Mouse (Mus musculus): Measurements from ENCODE around the gene Dgke. TPM values are rescaled to one million over a fixed set of nuclear protein-coding genes. Genes with fewer than 3 reads are reported as not detected.

The Dgke gene
- polyA plus RNA-seq, 1 experiment: 3.9 TPM

- Histone ChIP-seq H3K27me3 (ENCODE audit: control insufficient read depth, insufficient read depth, low read length) (no peaks in the 10 kb centered on the region), H3K27ac (ENCODE audit: insufficient read depth, low read length) (no peak overlapping the region), H3K4me3 (ENCODE audit: extremely low read depth, insufficient read depth, insufficient read length) (no peak overlapping the region), H3K36me3 (ENCODE audit: control insufficient read depth, insufficient read depth, low read length) (peaks cover 39% of the 10 kb centered on the region), H3K4me1 (ENCODE audit: control insufficient read depth, insufficient read depth, insufficient read length) (peaks cover 22% of the 10 kb centered on the region; the same call in 1 of the 2 replicates)
- no peak for DNase-seq (ENCODE audit: low read depth in 1 of 2, low spot score in 2 of 2)
- TF ChIP-seq POLR2A (IDR thresholded peaks at IDR 0.05; ENCODE audit: low read depth, low read length): no peak
- TF ChIP-seq CTCF (IDR thresholded peaks at IDR 0.05; ENCODE audit: extremely low read depth, insufficient read depth, insufficient read length, insufficient replicate concordance): no peak
Observed at GRCm38 (mm10) chr11:89006404-89006803, 60.2 kb downstream of the Dgke start.

- WGBS: 90% methylated on average over 5 of the region's 5 CpGs
- Histone ChIP-seq H3K4me1 (ENCODE audit: control insufficient read depth, insufficient read depth, insufficient read length) (peaks cover 26% of the 10 kb centered on the region; the same call in 1 of the 2 replicates), H3K27me3 (ENCODE audit: control insufficient read depth, insufficient read depth, low read length) (no peaks in the 10 kb centered on the region), H3K27ac (ENCODE audit: insufficient read depth, low read length) (no peak overlapping the region), H3K4me3 (ENCODE audit: extremely low read depth, insufficient read depth, insufficient read length) (no peak overlapping the region), H3K36me3 (ENCODE audit: control insufficient read depth, insufficient read depth, low read length) (peaks cover 30% of the 10 kb centered on the region)
- no peak for DNase-seq (ENCODE audit: low read depth in 1 of 2, low spot score in 2 of 2)
- TF ChIP-seq POLR2A (IDR thresholded peaks at IDR 0.05; ENCODE audit: low read depth, low read length): no peak
- no peak for TF ChIP-seq CTCF (IDR thresholded peaks at IDR 0.05; ENCODE audit: extremely low read depth, insufficient read depth, insufficient read length, insufficient replicate concordance)
Observed at GRCm38 (mm10) chr11:89005473-89005872, 61.2 kb downstream of the Dgke start.

DNA sequence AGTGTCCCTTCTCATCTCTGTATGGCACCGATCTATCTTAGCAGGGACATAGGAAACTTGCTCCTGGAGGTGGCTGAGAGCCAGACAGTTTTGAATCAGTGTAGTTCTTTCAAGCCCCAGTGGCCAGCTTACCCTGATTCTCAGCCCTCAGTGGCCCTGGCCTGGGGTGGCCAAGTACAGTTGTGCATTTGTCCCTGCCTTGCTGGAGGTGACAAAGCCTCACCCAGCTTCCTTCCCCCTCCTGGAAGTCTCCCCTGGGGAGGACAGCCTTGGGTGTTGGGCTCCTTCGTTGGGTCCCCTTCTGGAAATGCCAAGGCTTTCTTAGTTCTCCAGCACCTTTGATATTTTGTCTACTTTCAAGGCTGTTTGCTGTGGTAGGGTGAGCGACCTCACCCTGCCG is 62.9 kb downstream of the Dgke start:
- Histone ChIP-seq H3K27me3 (ENCODE audit: control insufficient read depth, insufficient read depth, low read length) (no peaks in the 10 kb centered on the region), H3K4me1 (ENCODE audit: control insufficient read depth, insufficient read depth, insufficient read length) (peaks cover 26% of the 10 kb centered on the region; the same call in 1 of the 2 replicates), H3K36me3 (ENCODE audit: control insufficient read depth, insufficient read depth, low read length) (peaks cover 18% of the 10 kb centered on the region), H3K27ac (ENCODE audit: insufficient read depth, low read length) (peak overlapping the region; percentile 24; the same call in 1 of the 2 replicates), H3K4me3 (ENCODE audit: extremely low read depth, insufficient read depth, insufficient read length) (no peak overlapping the region)
- no peak for DNase-seq (ENCODE audit: low read depth in 1 of 2, low spot score in 2 of 2)
- no peak for TF ChIP-seq POLR2A (IDR thresholded peaks at IDR 0.05; ENCODE audit: low read depth, low read length)
- TF ChIP-seq CTCF (IDR thresholded peaks at IDR 0.05; ENCODE audit: extremely low read depth, insufficient read depth, insufficient read length, insufficient replicate concordance): no peak
- WGBS: 71% methylated on average over 4 of the region's 4 CpGs

DNA sequence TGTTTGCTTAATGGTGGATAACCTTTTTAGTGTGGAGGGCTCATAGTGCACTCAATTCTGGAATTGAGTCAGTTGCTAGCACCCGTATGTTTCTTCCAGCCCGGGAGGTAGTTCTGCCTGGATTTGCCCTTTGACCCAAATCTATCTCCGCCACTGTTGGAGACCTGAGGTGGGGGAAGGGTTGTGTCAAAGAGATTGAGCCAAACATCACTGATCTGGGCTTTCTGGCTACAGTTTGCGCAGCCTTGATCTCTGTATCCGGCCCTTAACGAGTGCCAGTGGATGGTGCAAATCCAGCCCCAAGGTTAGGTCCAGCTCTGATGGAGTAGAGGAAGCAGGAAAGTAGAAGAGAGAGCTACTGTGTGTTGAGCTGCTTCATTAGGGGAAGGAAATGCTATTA is 63.6 kb downstream of the Dgke start:
- no peak for DNase-seq (ENCODE audit: low read depth in 1 of 2, low spot score in 2 of 2)
- H3K27ac ChIP-seq (ENCODE audit: insufficient read depth, low read length): no peak overlapping the region
- no peak overlapping the region; the same call in 1 of the 2 replicates for H3K4me3 ChIP-seq (ENCODE audit: extremely low read depth, insufficient read depth, insufficient read length)
- TF ChIP-seq CTCF (IDR thresholded peaks at IDR 0.05; ENCODE audit: extremely low read depth, insufficient read depth, insufficient read length, insufficient replicate concordance) (no peak), POLR2A (IDR thresholded peaks at IDR 0.05; ENCODE audit: low read depth, low read length) (no peak)
- H3K4me1 ChIP-seq (ENCODE audit: control insufficient read depth, insufficient read depth, insufficient read length): peaks cover 29% of the 10 kb centered on the region; the same call in 1 of the 2 replicates
- WGBS: 60% methylated on average over 6 of the region's 6 CpGs
- H3K36me3 ChIP-seq (ENCODE audit: control insufficient read depth, insufficient read depth, low read length): peaks cover 16% of the 10 kb centered on the region
- H3K27me3 ChIP-seq (ENCODE audit: control insufficient read depth, insufficient read depth, low read length): no peaks in the 10 kb centered on the region

DNA sequence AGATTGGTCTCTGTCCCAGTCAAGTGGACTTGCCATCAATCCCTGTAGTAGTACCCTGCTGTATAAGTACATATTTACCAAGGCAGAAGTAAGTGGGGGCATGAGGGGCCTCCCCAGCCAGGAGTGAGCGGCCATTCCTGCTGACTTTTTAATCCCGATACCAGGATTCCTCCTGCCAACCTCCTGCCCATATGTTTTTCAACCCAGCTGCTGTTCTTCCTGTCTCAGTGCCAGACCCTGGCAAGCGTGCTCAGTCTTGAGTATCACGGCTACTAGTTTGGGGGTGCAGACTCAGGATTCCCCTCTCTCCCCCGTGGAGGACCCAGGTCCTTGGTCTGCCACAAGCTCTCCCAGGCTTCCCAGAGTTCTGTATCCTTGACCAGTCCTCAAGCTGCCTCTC is 64.0 kb downstream of the Dgke start:
- WGBS: 65% methylated on average over 5 of the region's 5 CpGs
- DNase-seq (ENCODE audit: low read depth in 1 of 2, low spot score in 2 of 2): no peak
- Histone ChIP-seq H3K4me1 (ENCODE audit: control insufficient read depth, insufficient read depth, insufficient read length) (peaks cover 29% of the 10 kb centered on the region; the same call in 1 of the 2 replicates), H3K27ac (ENCODE audit: insufficient read depth, low read length) (no peak overlapping the region), H3K27me3 (ENCODE audit: control insufficient read depth, insufficient read depth, low read length) (no peaks in the 10 kb centered on the region), H3K4me3 (ENCODE audit: extremely low read depth, insufficient read depth, insufficient read length) (peak overlapping the region; percentile 6; the same call in 1 of the 2 replicates), H3K36me3 (ENCODE audit: control insufficient read depth, insufficient read depth, low read length) (peaks cover 16% of the 10 kb centered on the region)
- TF ChIP-seq CTCF (IDR thresholded peaks at IDR 0.05; ENCODE audit: extremely low read depth, insufficient read depth, insufficient read length, insufficient replicate concordance): no peak
- no peak for TF ChIP-seq POLR2A (IDR thresholded peaks at IDR 0.05; ENCODE audit: low read depth, low read length)

GRCm38 (mm10) chr11:89002068-89002467 is 64.6 kb downstream of the Dgke start:
- Histone ChIP-seq H3K36me3 (ENCODE audit: control insufficient read depth, insufficient read depth, low read length) (peaks cover 13% of the 10 kb centered on the region), H3K27ac (ENCODE audit: insufficient read depth, low read length) (no peak overlapping the region), H3K27me3 (ENCODE audit: control insufficient read depth, insufficient read depth, low read length) (no peaks in the 10 kb centered on the region), H3K4me3 (ENCODE audit: extremely low read depth, insufficient read depth, insufficient read length) (0 out of 2 replicates have a peak overlapping the region, but pooled peaks have one; percentile 9), H3K4me1 (ENCODE audit: control insufficient read depth, insufficient read depth, insufficient read length) (peaks cover 29% of the 10 kb centered on the region; the same call in 1 of the 2 replicates)
- no peak for TF ChIP-seq POLR2A (IDR thresholded peaks at IDR 0.05; ENCODE audit: low read depth, low read length)
- DNase-seq (ENCODE audit: low read depth in 1 of 2, low spot score in 2 of 2): no peak
- 65% methylated on average over 5 of the region's 5 CpGs for WGBS

- peaks cover 13% of the 10 kb centered on the region for H3K36me3 ChIP-seq (ENCODE audit: control insufficient read depth, insufficient read depth, low read length)
- DNase-seq (ENCODE audit: low read depth in 1 of 2, low spot score in 2 of 2): no peak
- WGBS: 71% methylated on average over 7 of the region's 7 CpGs
- no peak for TF ChIP-seq CTCF (IDR thresholded peaks at IDR 0.05; ENCODE audit: extremely low read depth, insufficient read depth, insufficient read length, insufficient replicate concordance)
- TF ChIP-seq POLR2A (IDR thresholded peaks at IDR 0.05; ENCODE audit: low read depth, low read length): no peak
- H3K4me3 ChIP-seq (ENCODE audit: extremely low read depth, insufficient read depth, insufficient read length): peak overlapping the region; percentile 39; the same call in 1 of the 2 replicates
- H3K27me3 ChIP-seq (ENCODE audit: control insufficient read depth, insufficient read depth, low read length): no peaks in the 10 kb centered on the region
- peak overlapping the region; percentile 44; the same call in 1 of the 2 replicates for H3K27ac ChIP-seq (ENCODE audit: insufficient read depth, low read length)
- H3K4me1 ChIP-seq (ENCODE audit: control insufficient read depth, insufficient read depth, insufficient read length): peaks cover 29% of the 10 kb centered on the region; the same call in 1 of the 2 replicates
Observed at GRCm38 (mm10) chr11:89001569-89001968, 65.1 kb downstream of the Dgke start.

Measured in spleen, adult 2 months (tissue).